Mouse (Mus musculus) gastrocnemius, adult 18-20 months (tissue): ENCODE data around the gene Ikzf3. TPM values are rescaled to one million over a fixed set of nuclear protein-coding genes. Genes with fewer than 3 reads are reported as not detected.

Experiments
- total RNA-seq, 2 experiments: library from RNA; stranded (reverse); gene quantifications; 2 replicates each; pipeline ENCODE4 v1.2.3; 2021

The Ikzf3 gene
- total RNA-seq, 2 experiments from 2014 or later, result 0.14 TPM; not detected in 1

Other genes with a start within 250 kb of the Ikzf3 start
- gene Neurod2, start 216.4 kb downstream of the Ikzf3 start, total RNA-seq, result not detected
- under 1 TPM; 0.18 to 0.31 TPM for gene Ppp1r1b, start 197.6 kb downstream of the Ikzf3 start, total RNA-seq
- gene Stard3, start 187.7 kb downstream of the Ikzf3 start, total RNA-seq, result 10 to 100 TPM; 11.1 to 13.6 TPM
- 1,000 to 10,000 TPM; 3,864 to 4,194 TPM for gene Tcap, start 162.2 kb downstream of the Ikzf3 start, total RNA-seq
- gene Pnmt, start 159.6 kb downstream of the Ikzf3 start, total RNA-seq, result 1 to 10 TPM; 1.2 to 8.2 TPM
- gene Pgap3, start 145.5 kb downstream of the Ikzf3 start, total RNA-seq, result 1 to 10 TPM; 2.3 to 3.7 TPM
- 1 to 10 TPM; 1.1 to 1.7 TPM for gene Erbb2, start 133.6 kb downstream of the Ikzf3 start, total RNA-seq
- 10 to 100 TPM; 36.0 to 37.8 TPM for gene Mien1, start 107.0 kb downstream of the Ikzf3 start, total RNA-seq
- under 1 TPM in 1 of 2 experiments, not detected in 1; 0.12 TPM for gene Grb7, start 99.6 kb downstream of the Ikzf3 start, total RNA-seq
- not detected for gene Zpbp2, start 5.1 kb upstream of the Ikzf3 start, total RNA-seq
- gene Ormdl3, start 41.3 kb upstream of the Ikzf3 start, total RNA-seq, result 10 to 100 TPM; 25.1 to 26.3 TPM
- not detected for gene Lrrc3c, start 52.3 kb upstream of the Ikzf3 start, total RNA-seq
- 1 to 10 TPM; 4.1 to 6.6 TPM for gene Gm12355, start 79.6 kb upstream of the Ikzf3 start, total RNA-seq
- 10 to 100 TPM in 1 of 2 experiments, 1 to 10 TPM in 1; 8.8 to 12.5 TPM for gene Gsdma3, start 80.3 kb upstream of the Ikzf3 start, total RNA-seq
- 1 to 10 TPM in 1 of 2 experiments, under 1 TPM in 1; 0.73 to 1.1 TPM for gene Gsdma2, start 100.7 kb upstream of the Ikzf3 start, total RNA-seq
- gene Gsdma, start 118.3 kb upstream of the Ikzf3 start, total RNA-seq, result under 1 TPM; 0.83 to 0.89 TPM
- gene Psmd3, start 136.5 kb upstream of the Ikzf3 start, total RNA-seq, result 100 to 1,000 TPM; 105 to 106 TPM
- not detected for gene Csf3, start 155.2 kb upstream of the Ikzf3 start, total RNA-seq
- 10 to 100 TPM; 48.1 to 53.3 TPM for gene Med24, start 183.4 kb upstream of the Ikzf3 start, total RNA-seq
- gene Thra, start 194.6 kb upstream of the Ikzf3 start, total RNA-seq, result 10 to 100 TPM; 78.3 to 85.2 TPM
- 100 to 1,000 TPM in 1 of 2 experiments, 10 to 100 TPM in 1; 74.0 to 126 TPM for gene Nr1d1, start 229.3 kb upstream of the Ikzf3 start, total RNA-seq
- 10 to 100 TPM; 50.5 to 56.4 TPM for gene Msl1, start 249.5 kb upstream of the Ikzf3 start, total RNA-seq